ENCODE assay signal across 8 mouse cellular contexts in the genomic region with DNA sequence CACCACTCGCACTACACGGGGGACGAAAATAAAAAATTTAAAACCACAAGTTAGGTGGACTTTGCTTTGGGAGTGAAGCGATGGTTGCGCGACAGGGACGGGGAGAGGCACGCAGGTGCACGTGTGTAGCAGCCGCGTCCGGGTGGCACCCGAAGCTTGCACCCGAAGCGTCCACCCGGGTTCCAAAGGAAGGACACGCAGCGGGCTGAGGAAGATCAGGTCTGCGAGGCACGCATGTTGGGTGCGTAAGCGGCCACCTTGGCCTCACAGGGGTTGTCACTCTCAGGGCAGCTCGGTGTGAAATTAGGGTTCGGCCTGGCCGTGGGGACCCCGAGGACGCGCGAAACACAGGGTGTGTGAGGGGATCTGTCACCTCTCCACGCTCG. TPM values are rescaled to one million over a fixed set of nuclear protein-coding genes. Genes with fewer than 3 reads are reported as not detected.
DNase-seq lines count a peak whose midpoint lies in the region; ATAC-seq and TF ChIP-seq lines count a peak whose summit lies in the region.

No protein-coding gene starts in this region.

- H3K4me1 ChIP-seq in heart, embryonic 11.5 days (ENCODE audit: control insufficient read depth, insufficient read depth, low read length), result 0 out of 2 replicates have a peak, but pooled peaks cover 9% of the 10 kb centered on the region
- H3K4me1 ChIP-seq in hindbrain, embryonic 14.5 days (replicated peaks; ENCODE audit: control insufficient read depth, insufficient read depth, low read length), result peaks cover 9% of the 10 kb centered on the region; the same call in 1 of the 2 replicates

- DNase-seq in heart, adult 11 months, result no peak
- DNase-seq in c-Kit-positive CD71-positive TER-119-positive erythroid progenitor cells, embryonic 14.5 days (ENCODE audit: low spot score), result peak; percentile 44
- DNase-seq in hindbrain, embryonic 14.5 days (ENCODE audit: low spot score), result no peak
- DNase-seq in cerebellum, adult 11-12 months, result no peak
- no peak for DNase-seq in urinary bladder, postnatal 36 days (ENCODE audit: low spot score in 2 of 2)

- peak overlapping the region; percentile 63 for H3K4me3 ChIP-seq in heart, embryonic 11.5 days (ENCODE audit: low read depth, low read length)
- H3K4me3 ChIP-seq in C2C12 (ENCODE audit: insufficient read depth, poor library complexity, severe bottlenecking) (peak overlapping the region; percentile 38), macrophage (ENCODE audit: inconsistent target) (peak overlapping the region; percentile 39)
- peak overlapping the region; percentile 79 for H3K4me3 ChIP-seq in hindbrain, embryonic 14.5 days (replicated peaks; ENCODE audit: low read length)

- no peaks in the 10 kb centered on the region; the same call in 1 of the 2 replicates for H3K27me3 ChIP-seq in heart, embryonic 11.5 days (ENCODE audit: control insufficient read depth, insufficient read depth, low read length)
- peaks cover 4% of the 10 kb centered on the region for H3K27me3 ChIP-seq in C2C12 (ENCODE audit: control insufficient read depth, insufficient read depth, insufficient read length)
- H3K27me3 ChIP-seq in hindbrain, embryonic 14.5 days (ENCODE audit: control insufficient read depth, insufficient read depth, low read length), result peaks cover 13% of the 10 kb centered on the region

- peak overlapping the region; percentile 95 for H3K4me2 ChIP-seq in heart, embryonic 11.5 days
- H3K4me2 ChIP-seq in hindbrain, embryonic 14.5 days (replicated peaks), result peak overlapping the region; percentile 93

- peak overlapping the region; percentile 74 for H3K9ac ChIP-seq in heart, embryonic 11.5 days (ENCODE audit: low read depth, low read length)
- H3K9ac ChIP-seq in hindbrain, embryonic 14.5 days, result peak overlapping the region; percentile 72

- no peaks in the 10 kb centered on the region for H3K79me3 ChIP-seq in C2C12 (ENCODE audit: low read depth)

- no peak for TF ChIP-seq CTCF in C2C12 (IDR thresholded peaks at IDR 0.05; ENCODE audit: control insufficient read depth, insufficient read depth, insufficient read length)

- no peaks in the 10 kb centered on the region for H3K9me3 ChIP-seq in heart, embryonic 11.5 days (replicated peaks; ENCODE audit: control insufficient read depth, low read length)
- H3K9me3 ChIP-seq in hindbrain, embryonic 14.5 days (ENCODE audit: control insufficient read depth, low read length), result no peaks in the 10 kb centered on the region

- WGBS in heart, embryonic 11.5 days (ENCODE audit: insufficient replicate concordance), result 2% methylated on average over 31 of the region's 31 CpGs
- WGBS in hindbrain, embryonic 14.5 days, result 2% methylated on average over 30 of the region's 31 CpGs
- WGBS in macrophage (ENCODE audit: missing documents), result under 1% methylated on average over 31 of the region's 31 CpGs

- no peaks in the 10 kb centered on the region for H3K79me2 ChIP-seq in C2C12 (ENCODE audit: control insufficient read depth, insufficient read depth)
- H3K79me2 ChIP-seq in macrophage (ENCODE audit: inconsistent target), result no peaks in the 10 kb centered on the region

- H3ac ChIP-seq in C2C12 (ENCODE audit: control insufficient read depth, insufficient read length, low read depth), result peak overlapping the region; percentile 27

- ATAC-seq in heart, embryonic 11.5 days (replicated peaks; ENCODE audit: insufficient number of reproducible peaks, low FRiP score, low TSS enrichment), result 0 out of 2 replicates have a peak, but pooled peaks have one; percentile 1
- peak; percentile 2; the same call in 1 of the 2 replicates for ATAC-seq in hindbrain, embryonic 14.5 days (ENCODE audit: low FRiP score)

- H3K36me3 ChIP-seq in heart, embryonic 11.5 days (ENCODE audit: control insufficient read depth, insufficient read depth, low read length), result no peaks in the 10 kb centered on the region
- H3K36me3 ChIP-seq in C2C12 (ENCODE audit: control insufficient read depth, insufficient read depth) (no peaks in the 10 kb centered on the region), macrophage (ENCODE audit: inconsistent target) (no peaks in the 10 kb centered on the region)
- H3K36me3 ChIP-seq in hindbrain, embryonic 14.5 days (replicated peaks; ENCODE audit: control insufficient read depth, insufficient read depth), result no peaks in the 10 kb centered on the region

- peak overlapping the region; percentile 55 for H3K27ac ChIP-seq in heart, embryonic 11.5 days (ENCODE audit: low read depth, low read length)
- H3K27ac ChIP-seq in hindbrain, embryonic 14.5 days, result peak overlapping the region; percentile 58; the same call in 1 of the 2 replicates
- H3K27ac ChIP-seq in macrophage, result no peak overlapping the region

TF ChIP-seq in C2C12, 6 proteins besides CTCF, POLR2A, EP300 and RAD21:
- no peak for TF ChIP-seq MYOD1 (IDR thresholded peaks at IDR 0.05; ENCODE audit: control insufficient read depth, insufficient read length, low read depth)
- peak; percentile 55 for TF ChIP-seq MAX (IDR thresholded peaks at IDR 0.05)

RNA-seq across cellular contexts. Expression of a gene that starts 0.4 kb away (rescaled TPM):
- polyA plus RNA-seq in heart, embryonic 11.5 days (2014; fragmentation: Nextera tagmentation; extraction: Ambion mirVana), result 4.8 and 5.2 TPM in 2 replicates
- polyA plus RNA-seq in C2C12 (2012; fragmentation: generic; extraction: Trizol) (0.61 TPM), macrophage (2018) (1.1 to 1.2 TPM (median 1.1 TPM) in 3 replicates)
- 6.5 and 6.9 TPM in 2 replicates for polyA plus RNA-seq in hindbrain, embryonic 14.5 days (2014; fragmentation: Nextera tagmentation; extraction: Ambion mirVana)
- total RNA-seq in macrophage (2018; cell fraction: chromatin; rRNA removed), result 1 to 10 TPM in 17 of 26 experiments, under 1 TPM in 8, not detected in 1; 0.50 to 7.2 (median 2.1) TPM
- total RNA-seq in macrophage (2018; cell fraction: cytosol; rRNA removed), result 1 to 10 TPM in 16 of 26 experiments, under 1 TPM in 10; 0.33 to 1.7 (median 1.1) TPM
- 1 to 10 TPM in 17 of 26 experiments, under 1 TPM in 9; 0.29 to 7.7 (median 1.8) TPM for total RNA-seq in macrophage (2018; cell fraction: nucleus; rRNA removed)

RNA-seq across cellular contexts. Expression of a gene that starts 22.3 kb away (rescaled TPM):
- 23.0 and 26.2 TPM in 2 replicates for polyA plus RNA-seq in heart, embryonic 11.5 days (2014; fragmentation: Nextera tagmentation; extraction: Ambion mirVana)
- polyA plus RNA-seq in C2C12 (2012; fragmentation: generic; extraction: Trizol) (7.8 TPM), macrophage (2018) (4.7 to 13.3 TPM (median 13.0 TPM) in 3 replicates)
- 77.8 and 78.8 TPM in 2 replicates for polyA plus RNA-seq in hindbrain, embryonic 14.5 days (2014; fragmentation: Nextera tagmentation; extraction: Ambion mirVana)
- total RNA-seq in macrophage (2018; cell fraction: chromatin; rRNA removed), result 100 to 1,000 TPM in 18 of 26 experiments, 10 to 100 TPM in 8; 63.8 to 195 (median 127) TPM
- 10 to 100 TPM in 20 of 26 experiments, 1 to 10 TPM in 6; 5.2 to 21.9 (median 12.6) TPM for total RNA-seq in macrophage (2018; cell fraction: cytosol; rRNA removed)
- 100 to 1,000 TPM in 3 of 26 experiments, 10 to 100 TPM in 23; 31.3 to 107 (median 60.1) TPM for total RNA-seq in macrophage (2018; cell fraction: nucleus; rRNA removed)

RNA-seq across cellular contexts. Expression of a gene that starts 22.5 kb away (rescaled TPM):
- 17.6 and 17.8 TPM in 2 replicates for polyA plus RNA-seq in heart, embryonic 11.5 days (2014; fragmentation: Nextera tagmentation; extraction: Ambion mirVana)
- polyA plus RNA-seq in C2C12 (2012; fragmentation: generic; extraction: Trizol), result 48.5 TPM
- 97.6 and 102 TPM in 2 replicates for polyA plus RNA-seq in hindbrain, embryonic 14.5 days (2014; fragmentation: Nextera tagmentation; extraction: Ambion mirVana)
- total RNA-seq in macrophage (2018; cell fraction: chromatin; rRNA removed), result 10 to 100 TPM in 3 of 26 experiments, 1 to 10 TPM in 23; 1.3 to 13.3 (median 5.4) TPM
- 1 to 10 TPM; 1.6 to 5.9 (median 3.2) TPM for total RNA-seq in macrophage (2018; cell fraction: cytosol; rRNA removed)
- 10 to 100 TPM in 6 of 26 experiments, 1 to 10 TPM in 20; 1.2 to 16.9 (median 5.3) TPM for total RNA-seq in macrophage (2018; cell fraction: nucleus; rRNA removed)
- 1.4 to 8.6 TPM (median 4.8 TPM) in 3 replicates for polyA plus RNA-seq in macrophage (2018)

RNA-seq across cellular contexts. Expression of a gene that starts 39.6 kb away (rescaled TPM):
- 64.9 and 67.7 TPM in 2 replicates for polyA plus RNA-seq in heart, embryonic 11.5 days (2014; fragmentation: Nextera tagmentation; extraction: Ambion mirVana)
- polyA plus RNA-seq in C2C12 (2012; fragmentation: generic; extraction: Trizol), result 57.8 TPM
- 37.4 and 39.9 TPM in 2 replicates for polyA plus RNA-seq in hindbrain, embryonic 14.5 days (2014; fragmentation: Nextera tagmentation; extraction: Ambion mirVana)
- 10 to 100 TPM in 25 of 26 experiments, 1 to 10 TPM in 1; 9.9 to 65.4 (median 33.5) TPM for total RNA-seq in macrophage (2018; cell fraction: chromatin; rRNA removed)
- 10 to 100 TPM; 10.4 to 21.1 (median 15.2) TPM for total RNA-seq in macrophage (2018; cell fraction: cytosol; rRNA removed)
- total RNA-seq in macrophage (2018; cell fraction: nucleus; rRNA removed), result 10 to 100 TPM; 12.1 to 51.8 (median 30.8) TPM
- polyA plus RNA-seq in macrophage (2018), result 11.2 to 20.0 TPM (median 16.3 TPM) in 3 replicates
